Mouse (Mus musculus) lung, postnatal 36 days (tissue): ENCODE measurements around the gene A930033H14Rik.
A peak's percentile ranks its signal among the peaks of the same experiment; 100 is the strongest.

Source experiments
- DNase-seq: peaks from one replicate; pipeline ENCODE4 v3.0.0; 2022; ENCODE audit warnings: mixed read lengths

Gene A930033H14Rik

DNA sequence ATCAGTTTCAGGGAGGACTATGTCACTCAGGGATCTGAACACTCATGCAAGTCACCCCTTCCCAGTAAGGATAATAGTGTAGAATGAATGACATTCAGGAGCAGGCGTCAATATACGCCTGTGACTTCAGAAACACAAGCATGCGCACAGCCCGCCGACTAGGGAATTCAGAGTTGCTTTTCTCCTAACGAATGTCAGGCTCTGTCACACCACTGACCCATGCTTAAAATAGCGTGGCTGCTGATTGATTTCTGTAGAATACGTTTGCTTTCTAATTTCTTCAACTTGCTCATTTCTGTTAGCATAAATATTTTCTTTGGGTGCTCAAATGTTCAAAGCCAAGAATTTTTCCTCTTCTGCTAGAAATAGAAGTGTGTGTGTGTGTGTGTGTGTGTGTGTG lies 13.1 kb upstream of the A930033H14Rik start:
- DNase-seq, result peak; percentile 44

DNA sequence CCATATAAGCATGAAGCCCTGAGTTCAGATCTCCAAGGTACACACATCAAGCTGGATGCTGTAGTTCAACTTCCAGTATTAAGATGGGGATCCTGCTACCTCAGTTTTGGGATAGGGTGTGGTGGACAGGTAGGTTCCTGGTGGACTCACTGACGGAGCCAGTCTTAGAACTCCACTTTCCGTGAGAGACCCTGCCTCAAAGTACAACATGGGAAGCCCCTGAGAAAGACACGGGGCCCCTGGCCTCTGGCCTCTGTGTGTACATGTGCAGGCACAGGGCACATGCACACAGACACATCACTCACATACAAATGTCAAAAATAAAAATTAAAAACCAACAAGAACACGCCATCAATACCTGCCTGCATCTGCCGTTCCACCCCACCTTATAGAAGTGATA lies 12.6 kb upstream of the A930033H14Rik start:
- no peak for DNase-seq

DNA sequence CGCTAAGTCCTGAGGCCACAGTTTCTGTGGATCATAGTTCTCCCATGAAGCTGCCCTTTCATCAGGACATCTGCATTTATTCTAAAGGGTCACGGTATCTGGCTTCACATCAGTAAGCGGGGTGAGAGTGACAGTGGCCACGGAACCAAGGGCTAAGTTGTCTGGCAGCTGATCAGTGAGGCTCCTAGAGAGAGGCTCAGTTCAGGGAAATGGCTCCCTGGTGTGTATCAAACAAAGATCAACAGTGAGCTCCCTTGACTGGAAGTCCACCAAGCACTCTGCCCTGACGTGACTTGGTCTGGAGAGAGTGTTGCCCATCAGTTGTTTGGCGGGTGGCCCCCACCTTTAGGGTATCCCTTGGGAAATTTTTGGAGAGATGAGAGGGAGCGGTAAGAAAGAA lies 11.4 kb upstream of the A930033H14Rik start:
- DNase-seq, result no peak

DNA sequence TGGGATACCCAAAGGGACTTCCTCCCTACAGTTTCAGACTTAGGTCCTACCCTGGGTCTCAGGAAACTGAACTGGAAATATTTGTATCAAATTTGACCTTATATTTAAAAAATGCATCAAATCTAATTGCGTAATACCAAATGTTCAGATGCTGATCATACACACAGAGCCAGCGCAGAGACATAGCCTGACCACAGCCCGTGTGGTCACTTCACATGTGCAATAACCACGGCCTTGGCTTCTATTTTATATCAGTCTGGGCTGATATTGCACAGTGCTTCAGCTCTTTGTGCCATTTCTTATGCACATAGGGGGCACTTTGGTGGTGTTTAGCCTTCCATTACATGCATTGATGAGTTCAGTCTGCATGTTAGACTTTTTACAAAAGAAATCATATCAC lies 10.3 kb upstream of the A930033H14Rik start:
- no peak for DNase-seq

DNA sequence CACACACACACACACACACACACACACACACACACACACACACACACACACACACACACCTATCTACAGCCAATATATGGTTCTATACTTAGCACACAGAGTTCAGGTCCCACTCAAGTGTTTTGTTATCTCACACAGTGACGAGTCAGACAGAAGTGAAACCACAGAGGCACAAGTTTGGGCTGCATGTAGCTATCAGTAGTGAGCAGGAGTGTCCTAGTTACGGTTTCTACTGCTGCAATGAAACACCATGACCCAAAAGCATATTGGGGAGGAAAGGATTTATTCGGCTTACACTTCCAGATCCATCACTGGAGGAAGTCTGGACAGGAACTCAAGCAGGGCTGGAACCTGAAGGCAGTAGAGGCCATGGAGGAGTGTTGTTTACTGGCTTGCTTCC lies 9.1 kb upstream of the A930033H14Rik start:
- DNase-seq, result no peak

DNA sequence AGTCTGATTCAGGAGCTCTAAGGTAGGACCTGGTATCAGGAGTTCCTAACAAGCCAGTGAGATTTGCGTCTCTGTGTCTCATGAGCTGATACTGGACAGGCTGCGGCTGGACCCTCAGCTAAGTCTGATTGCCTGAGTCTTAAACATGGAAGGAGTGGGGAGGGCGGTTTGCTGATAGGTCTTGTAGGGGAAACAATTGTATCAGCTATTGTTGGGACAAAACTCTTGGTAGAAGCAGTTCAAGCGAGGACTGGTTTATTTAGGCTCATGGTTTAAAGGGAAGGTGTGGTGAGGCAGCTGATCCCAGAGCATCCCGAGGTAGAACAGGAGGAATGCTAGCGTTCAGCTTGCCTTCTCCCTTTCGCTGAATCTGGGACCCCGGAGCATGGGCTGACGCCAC lies 8.2 kb upstream of the A930033H14Rik start:
- no peak for DNase-seq

DNA sequence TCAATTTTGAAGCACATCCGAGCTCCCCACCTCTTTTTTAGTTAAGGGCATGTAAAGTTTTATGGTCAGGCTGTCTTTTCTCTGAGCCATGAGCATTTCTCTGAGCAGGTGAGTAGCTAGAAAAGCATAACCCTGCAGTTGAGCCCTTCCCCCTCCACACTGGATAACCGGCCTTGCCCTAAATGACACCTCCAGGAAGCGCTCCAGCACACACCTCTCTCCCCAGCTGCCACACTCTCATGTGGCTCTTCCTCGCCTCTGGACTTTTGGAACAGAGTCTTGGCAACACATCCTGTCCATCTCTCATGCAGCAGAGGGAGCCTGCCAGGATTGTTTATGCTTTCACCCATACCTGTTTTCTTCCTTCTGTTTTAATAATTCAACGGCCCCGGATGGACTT lies 7.4 kb upstream of the A930033H14Rik start:
- DNase-seq, result no peak

DNA sequence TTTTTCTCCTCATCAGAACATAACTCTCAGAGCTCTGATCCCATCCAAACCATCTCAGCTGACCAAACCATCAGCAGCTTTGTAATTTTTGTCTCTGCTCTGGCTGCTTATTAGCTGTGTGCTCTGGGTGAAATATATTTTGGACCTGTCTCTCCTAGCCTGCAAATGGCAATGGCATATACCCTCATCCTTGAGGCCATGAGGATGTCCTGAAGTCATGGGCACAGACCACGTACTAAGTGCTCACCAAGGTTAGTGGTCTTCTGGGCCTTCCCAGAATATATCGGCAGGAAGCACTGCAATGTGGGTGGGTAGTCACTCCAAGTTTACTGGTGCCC lies 6.4 kb upstream of the A930033H14Rik start:
- no peak for DNase-seq

DNA sequence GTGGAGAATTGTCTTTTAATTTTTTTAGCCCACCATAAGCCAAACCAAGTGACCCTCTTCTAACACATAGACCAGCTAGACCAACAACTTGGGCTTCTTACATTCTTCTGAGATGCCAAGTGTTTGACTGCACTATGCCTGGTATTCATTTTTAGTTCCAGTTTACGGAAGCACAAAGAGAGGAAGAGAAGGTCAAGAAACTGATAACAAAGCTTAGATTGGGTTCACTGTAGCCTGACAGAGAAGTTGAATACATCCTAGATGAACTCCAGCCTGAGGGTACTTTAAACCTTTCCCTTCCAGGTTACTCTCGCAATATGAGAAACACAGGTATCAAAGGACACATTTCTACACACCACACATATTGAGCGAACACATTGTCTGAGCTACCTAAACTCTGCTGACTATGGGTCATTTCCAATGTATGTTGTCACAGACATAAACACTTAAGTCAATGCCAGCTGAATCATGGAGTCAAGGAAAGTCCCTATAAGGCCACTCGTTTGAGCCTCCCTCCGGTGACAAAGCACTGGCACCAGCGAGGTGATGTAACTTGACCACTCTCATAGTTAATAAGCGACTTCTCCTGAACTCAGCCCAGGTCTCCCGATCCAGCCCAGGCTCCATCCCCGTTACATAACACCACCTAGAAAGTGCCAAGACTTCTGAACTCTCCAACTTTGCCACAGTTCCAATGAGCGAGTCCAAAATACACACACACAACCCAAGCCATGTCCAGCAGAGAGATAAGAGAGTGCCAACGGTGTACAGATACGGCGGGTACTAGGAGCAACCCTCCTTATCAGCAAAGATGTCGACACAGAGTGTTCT lies 5.8 kb upstream of the A930033H14Rik start:
- DNase-seq, result peak; percentile 86

DNA sequence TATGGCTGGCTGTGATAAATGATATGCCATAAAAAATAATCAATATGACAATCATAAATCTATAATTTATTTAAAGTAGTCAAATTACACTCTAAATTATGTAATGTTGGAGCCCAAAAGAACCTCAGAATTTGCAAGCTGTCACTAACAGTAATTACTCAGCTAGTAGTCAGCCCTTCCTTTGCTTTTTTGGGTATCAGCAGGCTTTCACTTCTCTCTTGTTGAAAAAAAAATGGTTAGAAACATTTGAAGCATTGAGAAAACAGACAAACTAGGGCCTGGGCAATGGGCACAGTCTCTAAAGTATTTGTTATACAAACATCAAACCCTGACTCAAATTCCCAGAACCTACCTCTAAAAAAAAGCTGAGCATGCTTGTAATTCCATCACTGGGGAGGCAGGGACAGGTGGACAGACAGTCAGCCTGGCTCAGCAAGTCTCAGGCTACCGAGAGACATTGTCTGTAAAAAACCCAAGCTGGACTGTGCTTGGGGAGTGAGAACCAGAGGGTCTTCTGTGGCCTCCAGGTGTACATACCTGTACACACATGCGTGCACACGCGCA lies 4.3 kb upstream of the A930033H14Rik start:
- DNase-seq, result no peak

DNA sequence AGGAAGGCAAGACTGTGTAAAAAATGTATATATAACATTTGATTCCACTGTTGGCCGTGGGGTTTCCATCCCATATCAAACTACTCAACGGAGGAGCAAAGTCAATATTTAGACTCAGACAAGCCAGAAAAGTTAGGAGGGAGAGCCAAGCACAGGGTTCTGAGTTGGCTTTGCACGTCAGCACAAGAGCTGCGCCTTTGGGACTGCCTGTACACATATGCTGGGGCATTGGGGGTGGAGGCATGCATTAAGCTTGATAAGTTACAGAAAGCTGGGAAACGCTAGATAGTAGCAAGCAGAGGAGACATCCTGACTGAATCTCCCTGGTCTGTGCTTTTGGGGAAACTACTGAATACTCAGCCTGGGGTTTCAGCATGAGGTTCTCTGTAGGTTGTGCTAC lies 1.1 kb upstream of the A930033H14Rik start:
- peak; percentile 49 for DNase-seq

DNA sequence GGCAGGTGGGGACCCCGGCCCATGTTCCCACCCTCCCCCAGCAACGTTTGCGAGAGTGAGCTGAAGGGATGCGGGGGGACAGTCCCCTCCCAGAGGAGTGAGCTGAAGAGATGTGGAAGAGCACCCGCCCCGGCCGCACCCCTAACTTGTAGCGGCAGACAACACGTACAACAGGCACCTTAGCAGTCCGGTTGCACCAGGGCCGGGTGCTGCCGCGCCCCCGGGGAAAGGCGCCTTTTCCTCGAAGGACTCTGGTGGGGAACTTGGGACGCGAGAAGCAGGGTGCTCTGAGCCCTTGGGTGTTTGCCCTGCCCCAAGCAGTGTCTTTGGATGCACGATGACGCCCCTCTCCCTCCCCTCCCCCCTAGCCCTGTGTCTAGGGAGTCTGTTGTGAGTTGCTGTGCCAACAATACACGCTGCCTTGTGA lies 566 bp upstream of the A930033H14Rik start:
- DNase-seq, result peak; percentile 35

DNA sequence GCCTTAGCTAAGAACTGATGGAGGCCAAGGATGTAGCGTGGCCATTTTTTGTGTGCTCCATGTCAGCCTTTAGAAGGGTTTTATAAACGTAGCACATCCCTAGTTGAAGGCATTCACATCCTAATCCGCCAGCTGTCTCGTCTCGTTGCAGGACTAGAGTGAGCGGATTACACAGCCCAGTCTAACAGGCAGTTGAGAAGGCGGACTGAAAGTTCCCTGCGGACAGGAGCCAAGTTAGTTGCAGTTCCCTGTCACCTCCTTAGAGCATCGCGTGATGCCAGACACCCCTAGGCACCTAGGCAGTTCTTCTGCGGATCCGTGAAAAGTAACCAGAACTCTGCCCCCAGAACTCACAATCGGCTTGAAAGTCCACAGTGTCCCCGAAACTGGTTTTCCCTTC lies 922 bp downstream of the A930033H14Rik start:
- DNase-seq, result peak; percentile 38

DNA sequence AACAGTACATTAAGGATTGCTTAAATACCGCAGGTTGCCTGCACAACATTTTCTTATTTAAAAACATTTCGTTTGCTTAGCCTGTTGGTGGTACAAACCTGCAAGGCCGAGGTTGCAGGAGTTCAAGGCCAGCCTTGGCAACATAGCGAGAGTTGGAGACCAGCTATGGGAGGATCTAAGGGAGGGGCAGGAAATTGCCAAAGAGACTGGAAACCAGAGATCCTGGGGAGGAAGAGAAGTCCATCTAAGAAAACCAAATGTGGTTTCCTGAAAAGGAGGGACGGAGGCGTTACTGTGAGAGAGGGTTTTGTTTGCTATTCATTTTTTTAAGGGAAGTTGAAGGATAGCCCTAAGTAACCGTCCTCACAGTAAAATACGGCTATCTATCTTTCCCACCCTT lies 1.3 kb downstream of the A930033H14Rik start:
- peak; percentile 35 for DNase-seq

DNA sequence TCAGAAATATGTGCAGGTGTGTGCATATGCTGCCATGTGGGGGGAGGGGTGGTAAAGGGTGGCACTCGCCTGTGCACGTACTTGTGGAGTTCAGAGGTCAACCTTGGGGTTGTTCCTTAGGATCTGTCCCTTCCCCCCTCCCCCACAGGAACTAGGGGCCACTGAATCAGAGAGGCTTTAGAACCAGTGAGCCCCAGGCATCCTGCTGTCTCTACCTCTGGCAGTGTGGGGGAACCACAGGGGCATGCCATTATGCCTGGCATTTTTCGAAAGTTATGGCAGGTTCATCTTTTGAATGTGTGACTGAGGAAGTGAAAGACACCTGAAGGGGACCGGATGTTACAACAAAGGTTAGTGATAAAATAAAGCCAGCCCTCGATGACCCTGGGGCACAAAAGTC lies 2.2 kb downstream of the A930033H14Rik start:
- DNase-seq, result no peak

DNA sequence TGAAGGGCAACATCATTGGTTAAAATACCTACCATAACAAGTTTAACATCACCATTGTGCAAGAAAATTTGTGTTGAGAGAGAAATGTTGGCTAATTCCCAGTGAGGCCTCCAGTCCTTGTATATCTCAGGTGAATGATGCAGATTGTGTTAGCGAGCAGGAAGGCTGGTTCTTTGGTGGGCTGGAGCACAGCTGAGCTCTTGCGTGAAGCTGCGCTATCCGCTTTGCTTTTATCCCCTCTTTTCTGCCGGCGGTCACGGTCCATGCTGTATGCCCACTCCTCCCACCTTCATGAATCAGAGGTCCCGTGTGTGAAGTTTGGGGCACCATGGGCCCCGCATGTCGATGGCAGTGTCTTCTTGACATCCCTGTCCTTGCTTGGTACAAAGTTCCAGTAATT lies 2.9 kb downstream of the A930033H14Rik start:
- DNase-seq, result no peak

DNA sequence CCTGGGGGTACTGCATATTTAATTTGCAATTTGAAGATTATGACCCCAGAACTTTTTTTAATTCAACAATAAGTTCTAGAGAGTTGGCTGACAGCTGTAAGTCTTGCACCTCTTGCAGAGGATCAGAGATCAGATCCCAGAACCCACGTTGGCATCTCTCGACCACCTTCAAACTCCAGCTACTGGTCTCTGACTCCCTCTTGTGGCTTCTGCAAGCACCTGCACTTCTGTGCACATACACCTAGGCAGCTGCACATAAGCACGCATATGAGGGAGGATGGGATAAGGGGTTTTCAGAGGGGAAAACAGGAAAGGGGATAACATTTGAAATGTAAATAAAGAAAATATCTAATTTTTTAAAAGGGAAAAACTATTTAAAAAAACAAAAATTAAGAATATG lies 4.2 kb downstream of the A930033H14Rik start:
- no peak for DNase-seq

DNA sequence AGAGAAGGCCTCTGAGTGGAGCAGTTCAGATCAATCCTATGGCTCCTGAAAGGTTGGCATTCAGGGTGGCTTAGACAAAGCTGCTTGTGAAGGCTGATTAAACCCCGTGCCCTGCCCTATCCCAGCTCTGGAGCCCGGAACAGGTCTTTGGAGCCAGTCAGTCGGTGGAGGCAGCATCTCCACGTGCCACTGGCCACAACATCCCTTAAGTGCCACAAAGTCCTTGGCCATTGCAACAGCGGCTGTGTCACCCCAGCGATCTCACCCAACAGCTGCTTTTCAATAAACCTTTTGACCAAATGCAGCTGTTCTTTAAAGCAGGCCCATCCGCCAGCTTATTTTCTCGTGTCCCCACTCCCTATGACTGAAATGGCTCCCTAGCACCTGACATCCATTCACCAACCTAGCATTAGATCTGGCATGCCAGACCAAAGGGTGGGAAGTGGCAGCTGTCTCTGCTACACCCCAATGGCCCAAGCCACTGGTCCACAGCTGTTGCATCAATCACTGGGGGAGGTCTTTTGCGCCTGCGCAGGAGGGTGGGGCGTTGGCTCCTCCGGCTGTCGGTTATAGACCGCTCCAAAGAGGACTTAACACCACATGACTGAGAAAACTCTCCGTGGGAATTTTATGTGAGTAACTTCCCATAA lies 4.8 kb downstream of the A930033H14Rik start:
- DNase-seq, result no peak

DNA sequence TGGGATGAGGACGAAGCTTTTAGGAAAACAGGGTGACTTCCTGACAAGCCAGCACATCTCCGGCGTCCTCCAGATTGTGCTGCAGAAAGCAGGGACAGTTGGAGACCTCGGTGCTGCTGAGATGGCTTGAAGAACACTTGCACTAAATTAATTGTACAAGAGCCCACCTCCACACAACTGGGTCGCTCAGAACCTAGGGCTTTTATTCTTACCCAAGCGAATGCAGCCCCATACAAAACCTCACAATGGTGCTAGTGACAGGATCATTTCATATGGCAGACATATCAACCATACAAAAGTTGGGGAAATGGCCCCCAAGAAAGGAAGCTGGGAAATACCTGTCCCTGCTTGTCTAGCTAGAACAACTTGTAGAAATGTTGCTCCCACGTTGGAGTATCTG lies 5.4 kb downstream of the A930033H14Rik start:
- no peak for DNase-seq

DNA sequence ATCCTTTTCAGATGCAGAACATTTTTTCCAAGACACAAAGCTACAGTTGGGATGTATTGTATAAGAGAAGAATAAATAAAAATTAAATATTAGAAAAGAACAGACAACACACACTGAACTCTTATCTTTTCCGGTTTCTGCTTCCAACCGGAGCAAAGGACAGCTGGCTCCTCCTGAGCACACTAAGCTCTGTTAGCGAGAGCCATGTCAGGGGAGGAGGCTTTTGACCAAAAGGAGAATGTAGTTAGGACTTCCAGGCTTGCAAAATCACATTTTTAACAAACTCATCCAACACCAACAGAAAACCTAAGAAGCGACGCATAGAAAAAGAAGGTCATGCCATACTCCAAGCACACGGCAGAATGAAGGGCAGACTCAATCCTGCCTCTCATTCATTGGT lies 6.8 kb downstream of the A930033H14Rik start:
- DNase-seq, result no peak

DNA sequence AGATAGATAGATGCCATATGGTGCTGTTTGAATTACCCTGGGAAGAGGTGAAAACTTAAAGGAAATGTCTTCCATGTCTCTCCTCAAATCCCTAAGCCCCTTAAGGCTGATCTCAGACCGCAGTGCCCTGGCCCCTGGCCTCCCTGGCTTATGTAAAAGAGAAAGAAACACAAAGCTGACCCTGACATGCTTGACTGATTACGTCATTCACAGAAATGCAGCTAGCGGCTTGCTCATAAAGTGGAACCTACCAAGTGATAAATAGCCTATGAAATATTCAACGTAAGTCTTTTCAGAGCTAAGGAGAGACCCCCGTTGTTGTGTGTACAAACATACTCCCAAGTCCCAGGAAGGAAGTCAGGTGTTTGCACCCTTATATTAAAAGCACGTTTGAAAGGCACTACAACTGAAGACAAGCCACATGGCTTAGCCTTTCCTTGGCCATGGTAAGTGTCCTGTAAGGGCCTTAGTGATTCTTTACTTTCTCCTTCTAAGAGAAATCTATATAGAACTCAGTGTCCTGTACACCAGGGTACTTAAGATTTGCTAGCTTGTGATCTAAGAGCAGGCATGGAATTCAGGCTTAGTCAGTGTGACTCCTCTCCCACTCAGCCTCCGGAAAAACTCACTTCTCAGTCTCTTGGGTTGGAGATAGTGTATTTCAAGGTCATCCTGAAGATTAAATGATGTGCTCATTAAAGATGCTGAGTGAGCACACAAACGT lies 8.1 kb downstream of the A930033H14Rik start:
- no peak for DNase-seq

DNA sequence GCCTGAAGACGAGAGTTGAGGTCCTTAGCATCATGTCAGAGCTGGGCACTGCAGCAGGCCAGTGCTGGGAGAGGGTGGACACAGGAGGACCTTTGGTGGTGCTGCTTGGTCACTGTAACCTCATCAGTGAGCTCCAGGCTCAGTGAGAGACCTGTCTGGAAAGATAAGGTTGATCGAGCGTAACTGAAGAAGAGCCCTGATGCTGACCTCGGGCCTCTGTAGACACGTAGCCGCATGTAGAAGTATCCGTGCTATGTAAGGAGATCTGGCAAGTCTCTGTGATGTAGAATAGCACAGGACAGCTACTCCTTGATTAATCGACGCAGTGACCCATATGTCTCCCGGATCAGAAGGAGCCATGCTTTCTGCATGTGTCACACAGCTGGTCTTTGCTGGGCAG lies 19.2 kb downstream of the A930033H14Rik start:
- DNase-seq, result no peak

DNA sequence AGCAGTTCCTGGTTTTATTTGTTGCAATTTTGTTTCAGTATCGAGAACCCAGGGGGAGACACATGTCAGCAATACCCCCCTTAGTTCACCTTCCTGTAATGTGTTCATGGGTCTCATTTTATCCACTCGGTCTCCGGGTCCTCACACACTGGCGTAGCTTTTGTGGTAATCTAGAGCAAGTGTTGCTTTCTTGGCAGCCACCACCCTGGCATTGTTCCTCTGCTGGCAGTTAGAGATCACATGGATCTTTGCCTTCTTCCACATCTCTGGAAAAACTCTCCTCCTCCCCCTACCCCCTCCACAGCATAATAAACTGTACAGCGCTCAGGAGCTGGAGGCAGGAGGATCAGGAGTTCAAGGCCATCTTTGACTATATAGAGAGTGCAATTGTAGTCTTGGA lies 20.6 kb downstream of the A930033H14Rik start:
- DNase-seq, result no peak
